Mouse (Mus musculus): Measurements from ENCODE around the gene Uba52. TPM values are rescaled to one million over a fixed set of nuclear protein-coding genes. Genes with fewer than 3 reads are reported as not detected.

Gene Uba52
- total RNA-seq, 2 experiments from 2014 or later: 1,604 to 1,674 TPM

DNA sequence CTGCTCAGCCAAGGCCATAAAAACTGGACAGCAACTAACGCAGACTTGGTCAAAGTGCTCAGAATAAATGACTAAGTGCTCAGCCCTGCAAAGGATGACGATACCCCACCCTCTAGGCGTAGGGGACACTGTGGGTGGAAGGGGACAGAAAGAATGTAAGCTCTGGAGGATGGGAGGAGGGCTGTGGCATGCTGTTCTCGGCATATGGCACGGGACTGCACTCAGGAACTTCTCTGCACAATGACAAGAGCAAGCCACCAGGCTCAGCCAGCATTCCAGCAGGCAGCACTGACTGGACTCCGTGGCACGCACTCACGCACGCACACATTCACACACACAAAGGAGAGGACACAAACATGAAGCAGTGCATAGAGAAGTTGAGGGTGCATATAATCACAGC, 50.0 kb downstream of the Uba52 start:
- DNase-seq (ENCODE audit: low spot score in 2 of 2): no peak

DNA sequence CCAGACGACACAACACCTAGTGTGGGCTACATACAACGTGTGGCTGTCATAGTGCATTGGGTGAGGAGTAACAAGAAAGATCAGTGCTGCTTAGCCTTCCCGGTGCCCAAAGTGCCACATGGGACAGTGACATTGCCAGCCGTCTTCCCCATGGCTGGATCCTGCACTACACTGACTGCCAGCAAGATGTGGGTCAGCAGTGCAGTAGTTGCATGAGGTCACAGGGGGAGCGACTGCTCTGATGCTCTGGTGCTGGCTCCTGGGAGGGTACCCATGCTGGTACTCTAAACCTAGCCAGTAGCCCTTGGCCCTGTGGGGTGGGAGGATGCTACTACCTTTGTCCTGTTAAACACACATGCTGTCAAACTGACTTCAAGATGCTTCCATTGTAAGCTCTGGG, 50.4 kb downstream of the Uba52 start:
- no peak for DNase-seq (ENCODE audit: low spot score in 2 of 2)

DNA sequence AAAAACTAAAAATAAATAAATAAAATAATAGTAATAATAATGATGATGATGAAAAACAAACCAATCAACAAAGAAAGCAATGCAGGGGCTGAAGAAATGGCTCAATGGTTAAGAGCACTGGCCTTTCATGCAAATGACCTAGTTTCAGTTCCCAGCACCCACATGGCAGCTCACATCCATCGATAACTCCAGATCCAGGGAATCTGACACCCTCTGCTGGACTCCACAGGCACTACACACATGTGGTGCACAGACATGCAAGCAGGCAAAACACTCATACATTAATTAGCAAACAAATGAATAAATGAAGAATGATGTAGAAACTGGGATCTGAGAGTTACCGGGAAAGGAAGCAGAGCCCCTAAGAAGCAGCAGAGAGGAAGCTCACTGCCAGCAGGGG, 51.0 kb downstream of the Uba52 start:
- no peak for DNase-seq (ENCODE audit: low spot score in 2 of 2)

DNA sequence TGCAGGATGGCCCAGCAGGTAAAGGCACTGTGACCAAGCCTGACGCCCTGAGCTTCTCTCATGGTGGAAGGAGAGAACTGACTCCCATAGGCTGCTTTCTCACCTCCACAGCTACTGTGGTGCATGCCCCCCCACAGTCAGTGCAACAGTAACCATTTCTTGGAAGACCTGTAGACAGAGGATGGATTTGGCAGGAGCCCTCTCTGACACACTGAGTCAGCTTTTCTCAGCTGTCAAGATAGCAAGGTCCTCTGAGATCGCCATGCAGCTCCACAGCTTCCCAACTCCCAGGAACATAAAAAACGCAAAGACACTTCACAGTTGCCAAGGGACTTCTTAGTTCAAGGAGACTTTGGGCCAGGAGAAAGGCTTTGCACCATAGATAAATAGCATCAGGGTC, 52.1 kb downstream of the Uba52 start:
- DNase-seq (ENCODE audit: low spot score in 2 of 2): no peak

Other genes with a start within 250 kb of the Uba52 start
- 10 to 100 TPM; 23.2 to 24.3 TPM for gene Homer3, start 228.0 kb downstream of the Uba52 start, total RNA-seq (2021)
- 10 to 100 TPM; 42.8 to 42.9 TPM for gene Ddx49, start 208.3 kb downstream of the Uba52 start, total RNA-seq (2021)
- gene Cope, start 208.3 kb downstream of the Uba52 start, total RNA-seq (2021): 100 to 1,000 TPM; 168 to 177 TPM
- gene Cers1, start 195.0 kb downstream of the Uba52 start, total RNA-seq (2021): 10 to 100 TPM; 23.1 to 24.4 TPM
- 1 to 10 TPM; 3.5 to 4.0 TPM for gene Gdf1, start 181.0 kb downstream of the Uba52 start, total RNA-seq (2021)
- 10 to 100 TPM; 45.0 to 47.9 TPM for gene Upf1, start 157.5 kb downstream of the Uba52 start, total RNA-seq (2021)
- gene Comp, start 137.2 kb downstream of the Uba52 start, total RNA-seq (2021): 1 to 10 TPM; 4.6 to 9.3 TPM
- gene Crtc1, start 71.2 kb downstream of the Uba52 start, total RNA-seq (2021): 10 to 100 TPM; 16.4 to 20.8 TPM
- gene Klhl26, start 33.8 kb downstream of the Uba52 start, total RNA-seq (2021): 1 to 10 TPM; 8.1 to 10.0 TPM
- gene Tmem59l, start 23.4 kb downstream of the Uba52 start, total RNA-seq (2021): not detected
- 1 to 10 TPM; 3.7 to 4.7 TPM for gene Crlf1, start 17.6 kb downstream of the Uba52 start, total RNA-seq (2021)
- 100 to 1,000 TPM; 118 to 119 TPM for gene Rex1bd, start 4.0 kb downstream of the Uba52 start, total RNA-seq (2021)
- 100 to 1,000 TPM; 162 to 184 TPM for gene Fkbp8, start 16.9 kb upstream of the Uba52 start, total RNA-seq (2021)
- gene Kxd1, start 17.2 kb upstream of the Uba52 start, total RNA-seq (2021): 10 to 100 TPM; 57.6 to 60.7 TPM
- gene Ell, start 28.7 kb upstream of the Uba52 start, total RNA-seq (2021): 10 to 100 TPM; 16.1 to 18.2 TPM
- 10 to 100 TPM; 22.8 to 31.3 TPM for gene Isyna1, start 83.6 kb upstream of the Uba52 start, total RNA-seq (2021)
- 10 to 100 TPM; 49.6 to 60.7 TPM for gene Ssbp4, start 98.1 kb upstream of the Uba52 start, total RNA-seq (2021)
- 1 to 10 TPM; 2.5 to 3.2 TPM for gene Lrrc25, start 105.4 kb upstream of the Uba52 start, total RNA-seq (2021)
- gene Gdf15, start 121.7 kb upstream of the Uba52 start, total RNA-seq (2021): under 1 TPM; 0.32 to 0.39 TPM
- 10 to 100 TPM; 41.4 to 47.0 TPM for gene Pgpep1, start 149.6 kb upstream of the Uba52 start, total RNA-seq (2021)
- gene Lsm4, start 162.4 kb upstream of the Uba52 start, total RNA-seq (2021): 10 to 100 TPM; 70.1 to 84.7 TPM
- gene Jund, start 188.1 kb upstream of the Uba52 start, total RNA-seq (2021): 100 to 1,000 TPM; 201 to 228 TPM
- gene Iqcn, start 192.7 kb upstream of the Uba52 start, total RNA-seq (2021): not detected
- gene Gm3336, start 207.7 kb upstream of the Uba52 start, total RNA-seq (2021): not detected
- 1 to 10 TPM; 1.4 to 1.5 TPM for gene Pde4c, start 212.9 kb upstream of the Uba52 start, total RNA-seq (2021)
- gene Rab3a, start 243.9 kb upstream of the Uba52 start, total RNA-seq (2021): 10 to 100 TPM; 41.0 to 44.4 TPM

All from gastrocnemius, postnatal 4 days (tissue).